Mouse (Mus musculus) R1 (cell line): ENCODE measurements around the gene Evi5.

Source experiments
- DNase-seq: peaks from one replicate; pipeline ENCODE4 v3.0.0-alpha.2; 2018; ENCODE audit warnings: low read depth, low spot score

Gene Evi5

DNA sequence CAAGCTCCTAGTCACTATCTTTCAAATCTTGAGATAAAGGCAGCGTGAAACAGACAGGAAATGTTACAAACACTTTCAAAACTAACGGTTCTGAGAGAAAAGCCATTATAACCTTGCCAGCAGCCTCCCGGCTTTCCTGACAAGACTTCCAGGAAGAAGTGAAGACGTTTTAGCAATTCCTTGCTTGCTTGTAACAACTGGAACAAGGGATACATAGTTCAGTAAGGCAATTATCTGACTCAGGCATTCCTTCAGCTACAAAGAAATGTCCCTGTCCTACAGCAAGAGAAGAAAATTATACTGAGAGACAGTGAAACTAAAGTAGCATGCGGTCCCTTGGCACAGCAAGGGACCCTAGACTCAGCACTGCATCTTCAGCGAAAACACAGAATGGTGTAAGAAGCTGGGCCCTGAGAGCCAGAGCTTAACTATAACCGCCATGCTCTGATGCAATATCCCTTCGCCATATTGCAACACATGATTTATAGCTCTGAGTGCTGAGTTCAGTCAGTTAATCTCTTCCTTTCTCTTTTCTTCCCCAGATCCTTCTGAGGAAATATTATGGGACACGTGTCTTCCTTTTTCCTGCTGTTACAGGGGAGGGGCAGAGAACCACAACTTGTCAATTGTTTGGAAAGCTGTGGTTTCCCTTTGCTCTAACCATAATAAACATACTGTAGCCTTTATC, 125.5 kb downstream of the Evi5 start:
- no peak for DNase-seq

DNA sequence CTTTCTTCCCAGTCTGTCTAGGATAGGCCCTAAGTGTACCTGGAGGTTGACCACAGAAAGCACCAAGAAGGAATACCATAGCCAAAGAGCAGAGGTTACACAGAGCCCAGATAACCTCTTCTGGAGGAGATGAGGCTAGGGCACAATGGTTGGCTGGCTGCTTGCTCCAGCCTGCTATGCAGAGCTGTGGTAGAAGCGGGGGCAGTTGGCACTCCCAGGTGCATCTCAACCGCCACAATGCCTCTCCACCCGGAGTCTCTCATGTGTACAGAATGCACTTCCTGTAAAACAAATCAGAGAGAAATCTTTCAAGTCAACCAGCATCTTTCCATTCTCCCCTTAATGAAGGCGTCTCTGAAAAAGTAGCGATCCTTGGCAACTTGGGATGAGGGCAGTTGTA, 135.9 kb downstream of the Evi5 start:
- DNase-seq = no peak

DNA sequence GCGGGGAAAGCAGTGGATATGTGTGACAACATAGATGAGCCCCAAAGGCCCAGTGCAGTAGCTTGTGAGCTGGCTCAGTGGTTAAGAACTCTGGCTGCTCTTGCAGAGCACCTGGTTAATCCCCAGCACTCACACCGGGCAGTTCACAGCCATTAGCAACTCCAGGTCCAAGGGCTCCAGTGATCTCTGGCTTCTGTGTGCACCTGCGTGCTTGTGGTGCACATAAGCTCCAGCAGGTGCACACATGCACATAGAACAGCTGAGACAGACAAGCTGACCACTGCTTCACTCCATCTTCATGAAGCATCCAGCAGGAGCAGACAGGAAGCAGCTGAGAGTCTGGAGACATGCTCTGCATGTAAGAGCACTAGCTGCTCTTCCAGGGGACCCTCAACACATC, 136.6 kb downstream of the Evi5 start:
- DNase-seq = no peak

DNA sequence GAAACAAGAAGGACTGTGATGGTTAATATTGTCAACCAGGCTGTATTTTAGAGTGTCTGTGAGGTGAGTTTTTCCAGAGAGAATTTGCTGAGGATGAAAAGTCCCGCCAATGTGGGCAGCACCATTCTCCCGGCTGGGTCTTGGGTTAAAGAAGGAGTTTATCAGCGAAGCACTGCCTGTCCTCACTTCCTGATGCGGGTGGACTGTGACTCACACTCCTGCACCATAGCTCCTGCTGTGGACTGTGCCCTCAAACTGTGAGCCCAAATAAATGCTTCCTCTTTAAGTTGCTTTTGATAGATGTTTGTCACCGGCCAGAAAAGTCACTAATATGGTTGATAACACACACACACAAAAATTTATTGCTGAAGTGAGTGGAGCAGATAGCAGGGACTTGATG, 138.7 kb downstream of the Evi5 start:
- no peak for DNase-seq

DNA sequence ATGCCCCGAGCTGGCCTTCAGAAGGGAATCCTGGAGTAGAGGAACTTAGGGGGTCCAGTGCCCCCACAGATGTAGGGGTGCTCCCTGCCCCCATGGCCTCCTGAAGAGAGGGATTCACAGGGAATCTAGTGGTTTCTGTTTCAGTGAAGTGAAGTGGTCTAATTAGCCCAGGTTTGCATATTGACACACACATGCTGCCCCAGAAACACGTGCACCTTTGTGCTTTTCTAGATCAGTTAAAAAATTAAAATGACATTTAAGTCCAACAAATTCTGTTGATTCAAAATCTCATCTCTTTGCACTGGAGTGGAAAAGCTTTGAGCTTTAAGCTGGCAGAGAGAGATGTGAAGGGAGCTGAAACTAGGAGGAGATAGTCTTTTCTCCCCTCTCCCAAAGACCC, 143.1 kb downstream of the Evi5 start:
- DNase-seq = no peak

DNA sequence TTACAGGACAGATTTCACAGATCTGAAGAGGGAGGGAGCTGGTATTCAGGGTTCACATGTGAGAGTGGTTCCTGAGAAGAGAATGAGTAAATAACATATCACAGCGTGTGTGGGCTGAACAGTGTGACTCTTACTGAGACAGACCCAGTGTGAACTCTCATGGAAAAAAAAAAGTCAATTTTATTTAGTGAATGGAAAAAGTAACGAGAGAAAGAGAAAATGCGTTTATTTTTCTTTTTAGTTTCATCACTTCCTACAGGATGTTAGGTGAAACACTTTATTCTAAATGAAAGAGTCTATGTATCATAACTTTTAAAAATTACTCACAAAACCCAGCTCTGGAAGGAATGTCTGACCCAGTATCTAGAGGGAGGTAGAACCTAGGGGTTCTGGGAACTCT, 143.5 kb downstream of the Evi5 start:
- DNase-seq = no peak

DNA sequence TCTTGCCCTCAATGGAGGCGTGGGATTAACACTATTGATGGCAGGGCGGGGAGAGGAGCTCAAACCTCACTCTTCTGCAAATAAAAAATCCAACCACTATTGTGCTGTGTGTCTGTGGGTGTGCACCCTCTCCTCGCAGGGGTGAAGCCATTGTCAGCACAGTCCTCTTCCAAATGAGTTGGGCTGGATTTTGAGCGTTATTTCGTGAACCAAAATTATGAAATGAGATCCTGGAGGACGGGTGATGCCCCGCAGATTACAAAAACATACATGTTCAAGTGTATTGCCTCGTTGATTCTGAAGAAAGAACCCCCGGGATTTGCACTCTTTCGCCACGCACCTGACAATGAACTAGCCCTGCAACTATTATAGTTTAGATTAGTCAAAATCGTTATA, 147.9 kb downstream of the Evi5 start:
- no peak for DNase-seq

DNA sequence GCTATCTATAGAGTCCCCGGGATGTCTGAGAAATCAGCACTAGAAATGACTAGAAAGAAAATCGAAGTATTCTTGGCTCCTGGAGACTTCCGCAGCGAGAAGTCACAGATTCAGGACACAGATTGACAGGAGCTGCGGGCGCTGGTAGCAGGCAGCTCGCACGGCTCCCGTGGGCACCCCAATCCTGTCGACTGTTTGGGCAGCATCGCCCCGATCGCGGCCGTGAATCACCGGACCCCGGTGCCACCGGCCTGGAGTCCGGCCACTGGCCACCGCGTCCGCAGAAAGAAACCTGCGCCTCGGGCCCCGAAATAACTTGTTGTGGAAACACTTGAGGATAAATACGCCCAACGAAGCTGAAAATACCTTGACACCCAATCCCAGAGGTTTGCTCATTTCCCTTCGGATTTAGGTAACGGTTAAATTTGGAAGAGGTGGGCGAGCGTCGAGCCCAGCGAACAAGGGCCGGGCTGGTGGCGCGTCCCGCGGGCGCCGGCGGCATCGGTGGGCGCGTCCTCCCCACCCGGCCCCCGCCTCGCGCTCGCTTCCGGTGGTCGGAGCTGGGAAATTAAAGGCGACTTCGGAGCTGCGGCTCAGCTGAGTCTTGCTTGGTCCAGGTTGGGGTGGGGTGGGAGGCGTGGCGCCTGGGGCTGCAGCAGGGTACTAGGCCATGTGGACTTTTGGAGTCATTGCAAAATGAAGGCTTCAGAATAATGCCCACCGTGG, 148.5 kb downstream of the Evi5 start:
- peak; percentile 29 for DNase-seq

DNA sequence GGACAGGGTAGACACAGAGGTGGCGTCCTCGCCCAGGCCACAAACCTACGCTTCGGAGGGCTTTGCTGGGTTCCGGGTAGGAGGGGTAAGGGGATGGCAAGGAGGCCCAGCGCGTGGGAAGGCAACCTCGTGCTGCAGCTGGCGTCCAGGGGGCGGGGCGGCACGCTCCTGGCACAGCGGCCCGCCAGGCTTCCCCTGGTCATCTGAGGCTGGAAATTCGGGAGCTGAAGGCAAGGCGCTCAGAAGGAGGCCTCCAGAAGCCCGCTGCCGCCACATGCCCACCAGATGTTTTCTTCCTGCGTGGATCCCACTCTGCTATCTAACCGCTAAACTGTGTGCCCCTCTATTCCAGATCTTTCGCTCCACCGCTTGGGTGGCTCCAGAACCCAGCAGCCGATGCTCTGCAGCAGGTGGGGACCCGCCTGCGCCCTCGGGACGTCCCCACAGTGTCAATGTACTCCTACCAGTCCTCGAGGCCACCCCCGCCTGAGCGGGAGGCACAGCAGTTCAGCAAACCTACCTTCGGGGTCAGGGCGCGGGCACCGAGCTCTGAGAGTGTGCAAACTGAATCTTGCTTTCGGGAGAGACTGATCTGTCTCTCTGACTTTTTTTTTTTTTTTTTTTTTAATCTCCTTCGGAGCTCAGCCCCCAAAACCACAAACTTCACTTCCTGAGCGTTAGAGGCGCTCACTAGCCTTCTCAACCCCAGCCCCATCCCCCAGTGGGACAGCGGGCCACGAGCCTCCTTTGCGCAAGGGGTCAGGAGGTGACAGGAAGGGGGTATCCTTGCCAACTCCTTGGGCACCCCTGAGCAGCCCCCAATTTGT, 149.3 kb downstream of the Evi5 start, which contains the start of gene Gfi1:
Gene Gfi1 (minus strand): TSS at position 602 of the 827 bp plus-strand sequence.
- DNase-seq = peak; percentile 30

DNA sequence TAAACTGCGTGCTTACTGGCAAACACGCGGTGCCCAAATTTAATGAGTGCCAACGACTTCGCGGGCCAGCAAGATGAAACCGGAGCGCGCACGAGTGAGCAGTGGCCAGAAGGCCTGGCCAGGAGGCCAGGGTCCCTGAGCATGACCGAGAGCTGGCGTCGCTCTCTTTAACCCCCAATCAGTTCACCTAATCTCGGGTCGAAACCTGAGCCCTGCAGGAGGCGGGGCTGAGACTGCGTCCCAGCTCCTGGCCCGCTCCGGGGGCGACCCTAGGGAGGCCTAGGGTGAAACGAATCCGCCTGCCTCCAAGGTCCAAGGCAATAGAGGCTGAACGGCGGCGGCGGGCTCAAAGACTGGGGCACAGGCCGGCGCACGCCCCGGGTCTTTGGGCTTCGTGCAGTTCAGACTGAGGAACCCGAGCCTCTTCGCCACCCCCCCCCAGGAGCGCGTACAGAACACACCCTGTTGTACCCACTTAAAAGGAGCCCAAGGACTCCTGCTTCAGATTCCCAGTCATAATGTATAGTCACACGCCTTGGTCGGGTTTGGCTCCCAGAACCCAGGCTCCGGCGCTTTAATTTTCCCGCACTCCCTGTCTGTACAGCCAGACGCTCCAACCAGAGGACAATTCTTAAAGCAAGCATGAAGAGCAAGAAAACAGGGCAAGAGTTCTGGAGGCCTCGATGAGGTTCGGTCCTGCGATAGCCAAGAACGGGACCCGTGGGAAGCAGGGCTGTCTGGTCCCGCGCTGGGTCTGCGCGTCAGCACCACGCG, 150.1 kb downstream of the Evi5 start:
- DNase-seq = peak; percentile 45

DNA sequence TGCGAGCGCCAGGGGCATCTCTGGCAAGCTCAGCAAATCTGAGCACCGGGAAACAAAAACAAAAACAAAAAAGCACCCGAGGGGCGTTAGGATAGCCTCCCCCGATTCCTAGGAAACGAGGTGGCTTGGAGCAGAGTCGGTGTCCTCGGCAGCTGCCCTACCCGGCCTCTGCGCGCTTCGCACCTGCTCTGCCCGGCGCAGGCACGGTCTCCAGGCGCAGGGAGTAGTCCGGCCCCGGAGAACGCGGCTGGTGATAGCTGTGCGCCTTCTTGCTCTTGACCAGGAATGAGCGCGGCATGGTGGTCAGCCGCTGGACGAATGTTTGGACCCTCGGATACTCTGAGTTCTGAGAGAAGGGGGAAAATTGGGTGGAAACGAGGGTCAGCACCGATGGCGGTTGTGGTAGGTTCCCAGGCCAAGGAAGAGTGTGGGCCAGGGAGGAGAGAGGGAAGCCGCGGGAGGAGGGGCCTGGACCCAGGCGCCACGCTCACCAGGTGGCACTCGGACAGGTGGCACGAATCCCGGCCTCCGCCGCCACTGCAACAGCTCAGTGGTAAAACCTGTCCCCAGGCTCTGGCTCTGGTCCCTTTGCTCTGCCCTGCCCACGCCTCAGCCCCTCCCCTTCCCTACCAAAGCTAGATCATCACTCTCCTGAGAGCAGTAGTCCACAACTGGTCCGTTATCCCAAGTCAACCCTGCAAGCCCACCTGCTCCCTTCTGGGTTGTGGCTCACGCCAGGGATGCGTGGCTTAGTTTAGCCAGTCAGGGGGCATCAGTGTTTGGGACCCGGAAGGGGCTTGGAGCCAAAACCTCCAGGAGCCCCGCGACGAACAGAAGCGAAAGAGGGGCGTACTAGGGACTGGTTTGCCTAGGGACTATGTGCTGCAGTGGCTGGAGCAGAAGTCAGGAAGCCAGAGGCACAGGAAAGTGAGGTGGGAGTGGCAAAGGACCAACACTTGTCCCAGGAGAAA, 151.1 kb downstream of the Evi5 start:
- peak; percentile 47 for DNase-seq

DNA sequence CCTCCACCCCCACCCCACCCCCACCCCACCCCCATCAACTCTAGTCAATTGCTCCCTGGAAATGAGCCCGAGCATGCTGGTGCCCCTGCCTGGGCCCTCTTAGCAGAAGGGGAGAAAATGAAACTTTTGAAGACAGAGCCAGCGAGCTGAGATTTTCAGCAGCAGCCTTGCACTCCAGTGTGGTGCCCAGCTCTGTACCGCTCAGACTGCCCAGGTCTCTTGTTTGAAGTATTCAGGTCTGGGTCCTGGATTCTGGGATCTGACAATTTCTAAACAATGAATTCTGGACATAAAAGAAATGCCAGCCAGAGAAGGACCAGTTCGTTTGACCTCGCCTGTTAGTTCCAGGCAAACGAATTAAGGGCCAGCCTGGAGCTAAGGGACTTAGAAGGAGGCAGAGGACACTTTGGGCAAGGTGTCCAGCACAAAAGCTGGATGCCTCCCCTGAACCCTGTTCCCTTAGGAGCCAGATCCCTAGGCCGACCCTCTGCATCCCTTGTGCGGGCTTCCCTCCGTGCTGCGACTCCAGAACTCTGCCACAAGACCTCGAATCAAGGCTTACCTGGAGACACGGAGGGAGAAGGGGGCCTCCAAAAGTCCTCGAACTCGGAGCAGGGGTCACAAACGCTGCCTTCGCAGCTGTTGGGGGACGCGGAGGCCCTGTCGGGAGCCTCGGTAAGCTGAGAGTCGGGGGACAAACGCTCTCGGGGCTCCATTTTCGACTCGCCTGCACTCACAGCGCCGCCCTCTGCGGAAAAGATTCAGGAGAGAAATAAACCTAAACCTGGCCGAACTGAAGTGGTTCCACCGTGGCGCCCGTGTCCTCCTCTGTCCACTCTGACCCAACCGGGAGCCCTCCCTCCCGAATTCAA, 152.0 kb downstream of the Evi5 start:
- peak; percentile 22 for DNase-seq

DNA sequence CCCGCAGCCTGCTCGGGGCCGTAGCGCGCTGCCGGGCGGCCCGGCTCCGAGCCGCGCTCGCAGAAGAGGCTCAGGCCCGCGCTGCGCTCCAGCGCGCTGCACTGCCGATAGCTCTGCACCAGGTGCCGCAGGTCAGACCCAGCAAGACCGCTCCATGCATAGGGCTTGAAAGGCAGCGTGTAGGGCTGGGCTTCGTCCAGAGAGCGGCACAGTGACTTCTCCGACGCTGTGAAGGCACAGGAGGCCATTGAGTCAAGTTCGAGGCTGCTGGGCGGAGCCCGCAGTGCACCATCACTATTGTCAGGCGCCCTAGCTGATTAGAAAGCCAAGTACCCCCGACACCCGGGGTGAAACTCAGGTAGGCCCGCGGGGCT, 153.3 kb downstream of the Evi5 start:
- peak; percentile 54 for DNase-seq

DNA sequence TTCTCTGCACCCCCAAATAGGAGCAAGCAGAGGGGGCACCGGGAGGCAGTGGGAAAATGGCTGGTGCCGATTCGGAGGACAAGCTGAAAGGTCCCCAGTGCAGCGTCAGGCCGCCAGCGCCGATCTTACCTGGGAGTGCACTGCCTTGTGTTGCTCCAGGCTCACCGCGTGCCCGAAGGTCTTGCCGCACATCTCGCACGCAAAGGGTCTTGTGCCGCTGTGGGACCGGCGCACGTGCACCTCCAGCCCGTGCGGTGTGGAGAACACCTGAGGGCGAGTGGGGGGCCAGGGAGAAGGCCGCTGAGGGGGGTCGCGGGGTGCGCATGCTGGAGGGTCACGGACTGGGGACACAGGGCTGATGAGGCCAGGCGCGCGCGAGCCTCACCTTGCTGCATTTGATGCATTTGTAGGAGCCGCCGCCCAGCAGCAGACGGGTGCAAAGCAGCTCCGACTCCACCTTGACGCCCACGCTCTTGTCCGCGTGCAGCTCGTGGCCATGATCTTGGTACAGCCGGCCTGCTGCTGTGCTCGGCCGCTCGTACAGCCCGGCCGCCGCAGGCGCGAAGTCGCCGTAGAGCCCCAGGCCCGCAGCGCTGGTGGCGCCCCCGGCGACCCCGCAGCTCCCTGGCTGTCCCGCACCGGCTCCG, 153.8 kb downstream of the Evi5 start:
- peak; percentile 48 for DNase-seq

DNA sequence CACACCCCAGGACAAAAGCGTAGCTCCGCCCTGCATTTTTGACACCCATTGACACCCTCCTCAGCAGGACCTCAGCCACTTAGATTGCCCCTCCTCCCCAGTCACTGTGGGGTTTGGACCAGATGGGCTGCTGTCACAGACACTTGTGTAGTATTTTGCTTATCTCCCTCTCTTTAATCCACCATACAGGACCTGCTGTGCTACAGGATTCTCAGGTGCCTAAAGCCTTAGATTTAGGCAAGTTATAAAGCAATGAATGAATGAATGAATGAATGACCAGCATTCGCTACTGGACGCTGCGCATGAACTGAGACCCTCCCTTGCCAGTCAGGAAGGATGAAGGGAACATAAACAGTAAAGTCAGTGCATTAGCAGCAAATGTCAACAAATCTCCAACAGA, 154.4 kb downstream of the Evi5 start:
- DNase-seq = no peak

DNA sequence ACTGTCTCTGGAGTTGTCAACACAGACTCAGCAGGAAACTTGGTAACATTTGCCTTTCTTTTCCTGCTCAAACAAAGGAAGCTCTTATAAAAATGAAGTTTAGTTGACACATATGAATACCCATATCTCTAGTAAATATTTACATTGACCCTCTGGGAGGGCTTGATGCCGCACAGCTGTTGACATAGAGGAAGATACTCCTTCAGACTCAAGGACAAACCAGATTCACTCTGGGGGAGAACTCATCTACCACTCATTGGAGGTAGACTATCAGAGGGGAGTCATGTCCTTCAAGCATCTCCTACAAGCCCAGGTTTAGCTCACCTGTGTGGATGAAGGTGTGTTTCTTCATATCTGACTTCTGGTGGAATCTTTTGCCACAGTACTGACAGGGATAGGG, 155.1 kb downstream of the Evi5 start:
- no peak for DNase-seq

DNA sequence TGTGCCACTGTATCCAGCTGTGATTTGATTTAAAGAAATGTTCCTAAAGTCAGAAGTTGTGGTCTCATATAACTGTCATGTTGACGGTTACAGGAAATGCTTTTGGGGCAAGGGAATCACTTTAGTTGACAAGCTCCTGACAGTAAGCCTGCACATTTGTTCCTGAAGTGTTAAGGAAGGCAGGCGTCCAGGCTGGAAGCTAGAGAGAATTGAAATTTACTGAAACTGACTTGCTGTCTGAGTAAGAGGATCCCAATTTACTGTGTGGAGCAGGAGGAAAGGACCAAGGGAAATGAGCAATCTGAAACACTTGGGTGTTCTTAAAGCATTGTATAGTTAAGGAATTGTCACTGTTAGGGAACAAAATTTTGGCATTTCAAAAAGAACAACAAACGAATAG, 155.7 kb downstream of the Evi5 start:
- no peak for DNase-seq

DNA sequence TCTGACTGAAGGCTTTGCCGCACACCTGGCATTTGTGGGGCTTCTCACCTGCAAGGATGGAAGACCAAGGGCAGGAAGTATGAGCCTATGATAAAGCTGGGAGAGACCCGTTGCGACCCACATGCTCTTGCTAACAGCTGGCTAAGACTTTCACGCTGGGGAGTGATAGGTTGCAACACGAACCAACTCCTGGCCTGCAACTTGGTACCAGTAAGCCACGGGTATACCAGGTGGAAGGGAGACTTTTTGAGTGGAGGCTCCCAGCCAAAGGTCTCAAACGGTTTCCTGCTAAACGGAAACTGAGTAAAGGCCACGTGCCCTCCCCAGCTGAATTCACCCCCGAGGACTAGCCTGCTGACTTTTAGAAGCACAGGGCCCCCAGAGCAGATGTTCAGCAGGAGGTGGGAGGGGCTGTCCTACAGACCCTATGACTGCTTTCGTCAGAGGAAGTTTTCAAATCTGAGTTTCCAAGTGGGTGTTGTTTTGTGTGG, 157.0 kb downstream of the Evi5 start:
- DNase-seq = no peak

DNA sequence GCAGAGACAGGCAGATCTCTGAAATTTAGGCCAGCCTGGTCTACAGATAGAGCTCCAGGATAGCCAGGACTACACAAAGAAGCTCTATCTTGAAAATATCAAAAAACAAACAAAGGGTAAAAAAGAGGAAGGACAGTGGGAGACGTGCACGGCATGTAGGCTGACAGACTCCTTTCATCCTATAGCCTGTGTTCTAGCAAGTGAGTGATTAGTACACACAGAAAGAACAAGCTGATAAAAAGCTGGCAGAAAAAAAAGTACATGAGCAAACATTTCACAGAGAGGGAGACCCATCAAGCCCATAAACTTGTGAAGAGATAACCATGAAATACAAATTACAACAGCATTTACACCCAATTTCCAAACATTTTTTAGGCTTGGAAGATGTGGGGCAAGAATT, 163.2 kb downstream of the Evi5 start:
- DNase-seq = no peak
